Mouse (Mus musculus): ENCODE data around the gene Ppp1r10. TPM values are rescaled to one million over a fixed set of nuclear protein-coding genes. Genes with fewer than 3 reads are reported as not detected.
A peak's percentile ranks its signal among the peaks of the same experiment; 100 is the strongest.

Gene Ppp1r10
- total and polyA plus RNA-seq, 3 experiments: 30.9 to 93.8 (median 77.3) TPM

GRCm38 (mm10) chr17:35919060-35919715 is 3.0 kb downstream of the Ppp1r10 start:
- Histone ChIP-seq H3K9me3 (replicated peaks) (no peaks in the 10 kb centered on the region), H3K27me3 (ENCODE audit: insufficient read depth, low read length) (no peaks in the 10 kb centered on the region), H3K4me3 (ENCODE audit: low read depth, low read length) (peak overlapping the region; percentile 79; the same call in 1 of the 2 replicates), H3K36me3 (replicated peaks) (peaks cover 53% of the 10 kb centered on the region), H3K4me1 (ENCODE audit: insufficient read depth, low read depth, low read length) (peaks cover 61% of the 10 kb centered on the region)
- TF ChIP-seq TAL1 (conservative IDR thresholded peaks at IDR 0.05; ENCODE audit: low read depth, low read length) (no peak), GATA1 (IDR thresholded peaks at IDR 0.05; ENCODE audit: borderline replicate concordance, low read length) (no peak), CTCF (IDR thresholded peaks at IDR 0.05; ENCODE audit: low read depth, low read length) (no peak), POLR2AphosphoS5 (IDR thresholded peaks at IDR 0.05; ENCODE audit: insufficient replicate concordance, low read depth, low read length) (peak; percentile 91; the same call in 1 of the 2 replicates), GATA2 (IDR thresholded peaks at IDR 0.05; ENCODE audit: borderline replicate concordance, low read depth, low read length) (no peak)
- peak; percentile 63 for DNase-seq (ENCODE audit: low spot score)
- peak; percentile 28 for ATAC-seq (ENCODE audit: extremely low read depth, insufficient number of reproducible peaks, low FRiP score, poor library complexity, severe bottlenecking)

GRCm38 (mm10) chr17:35919864-35920301 is 3.6 kb downstream of the Ppp1r10 start:
- peaks cover 61% of the 10 kb centered on the region for H3K4me1 ChIP-seq (ENCODE audit: insufficient read depth, low read depth, low read length)
- peaks cover 53% of the 10 kb centered on the region for H3K36me3 ChIP-seq (replicated peaks)
- H3K9me3 ChIP-seq (replicated peaks): no peaks in the 10 kb centered on the region
- H3K27me3 ChIP-seq (ENCODE audit: insufficient read depth, low read length): no peaks in the 10 kb centered on the region
- H3K4me3 ChIP-seq (ENCODE audit: low read depth, low read length): peak overlapping the region; percentile 64; the same call in 1 of the 2 replicates
- DNase-seq (ENCODE audit: low spot score) (no peak), ATAC-seq (ENCODE audit: extremely low read depth, insufficient number of reproducible peaks, low FRiP score, poor library complexity, severe bottlenecking) (peak; percentile 5; the same call in 1 of the 2 replicates)
- TF ChIP-seq CTCF (IDR thresholded peaks at IDR 0.05; ENCODE audit: low read depth, low read length): no peak
- TF ChIP-seq TAL1 (conservative IDR thresholded peaks at IDR 0.05; ENCODE audit: low read depth, low read length): peak; percentile 63

- no peak for TF ChIP-seq CTCF (IDR thresholded peaks at IDR 0.05; ENCODE audit: low read depth, low read length)
- no peak for ATAC-seq (ENCODE audit: extremely low read depth, insufficient number of reproducible peaks, low FRiP score, poor library complexity, severe bottlenecking)
- Histone ChIP-seq H3K27me3 (ENCODE audit: insufficient read depth, low read length) (no peaks in the 10 kb centered on the region), H3K9me3 (replicated peaks) (no peaks in the 10 kb centered on the region), H3K4me3 (ENCODE audit: low read depth, low read length) (no peak overlapping the region; the same call in 1 of the 2 replicates), H3K36me3 (replicated peaks) (peaks cover 57% of the 10 kb centered on the region), H3K4me1 (ENCODE audit: insufficient read depth, low read depth, low read length) (peaks cover 64% of the 10 kb centered on the region)
- DNase-seq (ENCODE audit: low spot score): no peak
These were observed 4.2 kb downstream of the Ppp1r10 start for GRCm38 (mm10) chr17:35920384-35920783.

GRCm38 (mm10) chr17:35920862-35921562 is 4.8 kb downstream of the Ppp1r10 start:
- Histone ChIP-seq H3K4me1 (ENCODE audit: insufficient read depth, low read depth, low read length) (peaks cover 69% of the 10 kb centered on the region), H3K27me3 (ENCODE audit: insufficient read depth, low read length) (no peaks in the 10 kb centered on the region), H3K9me3 (replicated peaks) (no peaks in the 10 kb centered on the region), H3K4me3 (ENCODE audit: low read depth, low read length) (peak overlapping the region; percentile 24; the same call in 1 of the 2 replicates), H3K36me3 (replicated peaks) (peaks cover 62% of the 10 kb centered on the region)
- no peak for DNase-seq (ENCODE audit: low spot score)
- ATAC-seq (ENCODE audit: extremely low read depth, insufficient number of reproducible peaks, low FRiP score, poor library complexity, severe bottlenecking): no peak
- TF ChIP-seq CTCF (IDR thresholded peaks at IDR 0.05; ENCODE audit: low read depth, low read length) (peak; percentile 39; the same call in 1 of the 2 replicates), POLR2AphosphoS5 (IDR thresholded peaks at IDR 0.05; ENCODE audit: insufficient replicate concordance, low read depth, low read length) (no peak)

GRCm38 (mm10) chr17:35921710-35922109 is 5.5 kb downstream of the Ppp1r10 start:
- TF ChIP-seq POLR2AphosphoS5 (IDR thresholded peaks at IDR 0.05; ENCODE audit: insufficient replicate concordance, low read depth, low read length): no peak
- no peak for TF ChIP-seq GATA1 (IDR thresholded peaks at IDR 0.05; ENCODE audit: borderline replicate concordance, low read length)
- no peak for TF ChIP-seq GATA2 (IDR thresholded peaks at IDR 0.05; ENCODE audit: borderline replicate concordance, low read depth, low read length)
- no peak for TF ChIP-seq CTCF (IDR thresholded peaks at IDR 0.05; ENCODE audit: low read depth, low read length)
- no peak for TF ChIP-seq TAL1 (conservative IDR thresholded peaks at IDR 0.05; ENCODE audit: low read depth, low read length)
- DNase-seq (ENCODE audit: low spot score): no peak

GRCm38 (mm10) chr17:35922566-35922965 is 6.3 kb downstream of the Ppp1r10 start:
- DNase-seq (ENCODE audit: low spot score) (no peak), ATAC-seq (ENCODE audit: extremely low read depth, insufficient number of reproducible peaks, low FRiP score, poor library complexity, severe bottlenecking) (no peak)
- Histone ChIP-seq H3K4me1 (ENCODE audit: insufficient read depth, low read depth, low read length) (peaks cover 81% of the 10 kb centered on the region), H3K36me3 (replicated peaks) (peaks cover 67% of the 10 kb centered on the region), H3K9me3 (replicated peaks) (no peaks in the 10 kb centered on the region), H3K27me3 (ENCODE audit: insufficient read depth, low read length) (no peaks in the 10 kb centered on the region), H3K4me3 (ENCODE audit: low read depth, low read length) (no peak overlapping the region; the same call in 1 of the 2 replicates)
- TF ChIP-seq CTCF (IDR thresholded peaks at IDR 0.05; ENCODE audit: low read depth, low read length): no peak
- TF ChIP-seq GATA1 (IDR thresholded peaks at IDR 0.05; ENCODE audit: borderline replicate concordance, low read length): no peak
- no peak for TF ChIP-seq TAL1 (conservative IDR thresholded peaks at IDR 0.05; ENCODE audit: low read depth, low read length)
- TF ChIP-seq GATA2 (IDR thresholded peaks at IDR 0.05; ENCODE audit: borderline replicate concordance, low read depth, low read length): no peak
- TF ChIP-seq POLR2AphosphoS5 (IDR thresholded peaks at IDR 0.05; ENCODE audit: insufficient replicate concordance, low read depth, low read length): no peak; the same call in 1 of the 2 replicates

More at GRCm38 (mm10) chr17:35921710-35922109, 5.5 kb downstream of the Ppp1r10 start:
- Histone ChIP-seq H3K4me3 (ENCODE audit: low read depth, low read length) (no peak overlapping the region), H3K4me1 (ENCODE audit: insufficient read depth, low read depth, low read length) (peaks cover 76% of the 10 kb centered on the region), H3K27me3 (ENCODE audit: insufficient read depth, low read length) (no peaks in the 10 kb centered on the region), H3K36me3 (replicated peaks) (peaks cover 69% of the 10 kb centered on the region), H3K9me3 (replicated peaks) (no peaks in the 10 kb centered on the region)
- no peak for ATAC-seq (ENCODE audit: extremely low read depth, insufficient number of reproducible peaks, low FRiP score, poor library complexity, severe bottlenecking)
